Mouse (Mus musculus) forebrain, embryonic 15.5 days (tissue): ENCODE measurements at regions not wholly inside any gene's neighbourhood (a gene's known extent, or its start where the extent isn't known, plus 50 kb on each side); places are given as distances from the start of the nearest gene placed in this dataset.

Source experiments
- ATAC-seq: fragments of 200-750 bp; cut with Nextera tagmentation; replicated peaks from 2 replicates; pipeline ENCODE4 v1.8.0; 2017; ENCODE audit warnings: mild to moderate bottlenecking, moderate TSS enrichment, moderate library complexity
- H3K27ac ChIP-seq: fragments of 300-500 bp; sonication (generic); replicated peaks from 2 replicates; pipeline ENCODE4 v1.5.1; 2015; ENCODE audit warnings: mild to moderate bottlenecking, inconsistent platforms
- H3K27me3 ChIP-seq: fragments of 300-500 bp; sonication (generic); 2 replicates; pipeline ENCODE4 v1.6.1; 2015; ENCODE audit warnings: inconsistent platforms
- H3K36me3 ChIP-seq: fragments of 300-500 bp; sonication (generic); 2 replicates; pipeline ENCODE4 v1.6.1; 2015; ENCODE audit warnings: mild to moderate bottlenecking, inconsistent platforms
- H3K4me1 ChIP-seq: fragments of 300-500 bp; sonication (generic); 2 replicates; pipeline ENCODE4 v1.6.1; 2015; ENCODE audit warnings: inconsistent platforms
- H3K4me2 ChIP-seq: fragments of 300-500 bp; sonication (generic); replicated peaks from 2 replicates; pipeline ENCODE4 v1.6.1; 2015; ENCODE audit warnings: mild to moderate bottlenecking, inconsistent platforms
- H3K4me3 ChIP-seq: fragments of 300-500 bp; sonication (generic); 2 replicates; pipeline ENCODE4 v1.5.1; 2015; ENCODE audit warnings: mild to moderate bottlenecking, inconsistent platforms
- H3K9ac ChIP-seq: fragments of 300-500 bp; sonication (generic); replicated peaks from 2 replicates; pipeline ENCODE4 v1.6.1; 2015; ENCODE audit warnings: mild to moderate bottlenecking, inconsistent platforms
- H3K9me3 ChIP-seq: fragments of 300-500 bp; sonication (generic); 2 replicates; pipeline ENCODE4 v1.6.1; 2016; ENCODE audit warnings: inconsistent platforms
- WGBS: fragments of 180-500 bp; shearing (Covaris S2); methylation state at CpG from one replicate; pipeline ENCODE4 v1.1.7; 2015; ENCODE audit warnings: mixed read lengths; 5-methylcytosine and 5-hydroxymethylcytosine counted together

GRCm38 (mm10) chr3:13242532-13242931 lies 1238.0 kb upstream of the Slc7a12 start:
- Histone ChIP-seq H3K9me3 (no peaks in the 10 kb centered on the region), H3K4me3 (no peak overlapping the region), H3K9ac (no peak overlapping the region), H3K4me1 (no peaks in the 10 kb centered on the region), H3K36me3 (no peaks in the 10 kb centered on the region), H3K27me3 (no peaks in the 10 kb centered on the region), H3K4me2 (no peak overlapping the region), H3K27ac (no peak overlapping the region)
- 82% methylated on average over 2 of the region's 2 CpGs for WGBS
- ATAC-seq, result no peak

GRCm38 (mm10) chr3:13247537-13247936 lies 1233.0 kb upstream of the Slc7a12 start:
- Histone ChIP-seq H3K4me1 (no peaks in the 10 kb centered on the region), H3K27me3 (no peaks in the 10 kb centered on the region), H3K27ac (no peak overlapping the region), H3K4me2 (no peak overlapping the region), H3K36me3 (no peaks in the 10 kb centered on the region), H3K4me3 (no peak overlapping the region), H3K9ac (no peak overlapping the region), H3K9me3 (no peaks in the 10 kb centered on the region)
- ATAC-seq, result no peak

GRCm38 (mm10) chr3:13248789-13249188 lies 1231.7 kb upstream of the Slc7a12 start:
- no peak overlapping the region for H3K4me3 ChIP-seq
- ATAC-seq, result no peak
- no peak overlapping the region for H3K27ac ChIP-seq
- no peaks in the 10 kb centered on the region for H3K4me1 ChIP-seq
- H3K36me3 ChIP-seq, result no peaks in the 10 kb centered on the region
- no peak overlapping the region for H3K4me2 ChIP-seq
- no peaks in the 10 kb centered on the region for H3K27me3 ChIP-seq
- H3K9me3 ChIP-seq, result no peaks in the 10 kb centered on the region
- no peak overlapping the region for H3K9ac ChIP-seq

GRCm38 (mm10) chr3:13250721-13251120 lies 1229.8 kb upstream of the Slc7a12 start:
- H3K4me1 ChIP-seq, result no peaks in the 10 kb centered on the region
- ATAC-seq, result no peak
- 95% methylated on average over 1 of the region's 1 CpGs for WGBS
- H3K27ac ChIP-seq, result no peak overlapping the region
- H3K36me3 ChIP-seq, result no peaks in the 10 kb centered on the region
- no peak overlapping the region for H3K4me3 ChIP-seq
- no peaks in the 10 kb centered on the region for H3K27me3 ChIP-seq
- H3K9ac ChIP-seq, result no peak overlapping the region
- H3K9me3 ChIP-seq, result no peaks in the 10 kb centered on the region
- H3K4me2 ChIP-seq, result no peak overlapping the region

GRCm38 (mm10) chr3:13254061-13254460 lies 1226.4 kb upstream of the Slc7a12 start:
- H3K27ac ChIP-seq, result no peak overlapping the region
- H3K27me3 ChIP-seq, result no peaks in the 10 kb centered on the region
- no peak overlapping the region for H3K4me2 ChIP-seq
- no peaks in the 10 kb centered on the region for H3K36me3 ChIP-seq
- H3K4me3 ChIP-seq, result no peak overlapping the region
- H3K4me1 ChIP-seq, result no peaks in the 10 kb centered on the region
- H3K9me3 ChIP-seq, result no peaks in the 10 kb centered on the region
- H3K9ac ChIP-seq, result no peak overlapping the region
- peak; percentile 75 for ATAC-seq
